Mouse (Mus musculus): ENCODE data around the gene Ubap1l.
A peak's percentile ranks its signal among the peaks of the same experiment; 100 is the strongest.
"Not testable (repeated sequence)": the region's sequence is repeated elsewhere in the genome, so short reads cannot be mapped to it uniquely, and the experiment has no call there.

The Ubap1l gene

GRCm38 (mm10) chr9:65360641-65361448, at the start of gene Ubap1l:
TSS of gene Ubap1l (plus strand) at chr9:65361041.
- no peak for DNase-seq

GRCm38 (mm10) chr9:65312669-65313357, 48.0 kb upstream of the Ubap1l start:
- no peak for DNase-seq

- DNase-seq, result no peak
Observed at GRCm38 (mm10) chr9:65313846-65314245, 47.0 kb upstream of the Ubap1l start.

- no peak for DNase-seq
Observed at GRCm38 (mm10) chr9:65322255-65322900, 38.5 kb upstream of the Ubap1l start.

GRCm38 (mm10) chr9:65325971-65326370, 34.9 kb upstream of the Ubap1l start:
- no peak for DNase-seq

GRCm38 (mm10) chr9:65327371-65327770, 33.5 kb upstream of the Ubap1l start:
- no peak for DNase-seq

- no peak for DNase-seq
Observed at GRCm38 (mm10) chr9:65333958-65334357, 26.9 kb upstream of the Ubap1l start.

- no peak for DNase-seq
Observed at GRCm38 (mm10) chr9:65339146-65339545, 21.7 kb upstream of the Ubap1l start.

GRCm38 (mm10) chr9:65340414-65340813, 20.4 kb upstream of the Ubap1l start:
- no peak for DNase-seq

GRCm38 (mm10) chr9:65345439-65345838, 15.4 kb upstream of the Ubap1l start:
- DNase-seq, result not testable (repeated sequence)

GRCm38 (mm10) chr9:65345854-65346475, 14.9 kb upstream of the Ubap1l start, which contains the start of gene Pdcd7:
TSS of gene Pdcd7 (plus strand) at chr9:65346104.
- DNase-seq, result peak; percentile 97

GRCm38 (mm10) chr9:65346476-65347111, 14.2 kb upstream of the Ubap1l start:
- DNase-seq, result peak; percentile 61

GRCm38 (mm10) chr9:65347112-65347850, 13.6 kb upstream of the Ubap1l start:
- DNase-seq, result no peak

GRCm38 (mm10) chr9:65353251-65353650, 7.6 kb upstream of the Ubap1l start:
- DNase-seq, result no peak

GRCm38 (mm10) chr9:65356561-65356960, 4.3 kb upstream of the Ubap1l start:
- no peak for DNase-seq

- DNase-seq, result no peak
Observed at GRCm38 (mm10) chr9:65356971-65357370, 3.9 kb upstream of the Ubap1l start.

- no peak for DNase-seq
Observed at GRCm38 (mm10) chr9:65358956-65359480, 1.8 kb upstream of the Ubap1l start.

GRCm38 (mm10) chr9:65363684-65364083, 2.8 kb downstream of the Ubap1l start:
- DNase-seq, result peak; percentile 40

GRCm38 (mm10) chr9:65365721-65366120, 4.9 kb downstream of the Ubap1l start:
- DNase-seq, result no peak

- no peak for DNase-seq
Observed at GRCm38 (mm10) chr9:65371756-65372155, 10.9 kb downstream of the Ubap1l start.

- peak; percentile 33 for DNase-seq
Observed at GRCm38 (mm10) chr9:65372449-65372848, 11.6 kb downstream of the Ubap1l start.

Measured in embryo, embryonic 11 days (tissue).